Mouse (Mus musculus) frontal cortex, adult (tissue): Measurements from ENCODE around the gene Lgals3bp.

ENCODE experiments used
- ATAC-seq: cut with Nextera tagmentation; 2 replicates; pipeline ENCODE4 v1.9.2; 2017; ENCODE audit warnings: mild to moderate bottlenecking, moderate library complexity, mixed read lengths; ENCODE audit not compliant: low TSS enrichment

Lgals3bp gene

DNA sequence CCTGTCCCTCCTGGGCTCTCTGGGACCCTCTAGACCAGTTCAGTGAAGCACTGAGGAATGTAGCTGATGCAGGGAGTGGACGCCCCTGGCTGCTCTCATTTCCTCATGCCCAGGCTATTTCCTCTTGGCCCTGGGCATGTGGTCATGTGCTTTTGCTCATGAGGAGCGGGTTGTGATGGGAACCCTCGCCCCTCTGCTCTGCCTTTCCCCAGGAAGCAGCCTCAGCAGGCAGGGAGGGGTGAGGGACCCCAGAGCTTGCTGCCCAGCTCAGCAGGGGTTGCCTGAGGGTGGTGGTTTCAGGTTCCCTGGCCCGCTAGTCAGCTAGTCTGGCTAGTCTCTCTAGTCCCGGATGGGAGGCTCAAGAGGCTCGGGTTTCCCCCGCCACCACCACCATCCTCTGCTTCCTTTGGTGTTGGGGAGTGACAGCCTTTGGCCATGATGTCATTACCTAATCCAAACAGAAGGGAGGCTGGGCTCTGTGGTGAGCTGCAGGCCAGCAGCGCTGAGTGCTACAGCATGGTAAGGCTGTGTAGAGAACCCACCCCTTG lies 38.8 kb downstream of the Lgals3bp start:
- no peak for ATAC-seq

DNA sequence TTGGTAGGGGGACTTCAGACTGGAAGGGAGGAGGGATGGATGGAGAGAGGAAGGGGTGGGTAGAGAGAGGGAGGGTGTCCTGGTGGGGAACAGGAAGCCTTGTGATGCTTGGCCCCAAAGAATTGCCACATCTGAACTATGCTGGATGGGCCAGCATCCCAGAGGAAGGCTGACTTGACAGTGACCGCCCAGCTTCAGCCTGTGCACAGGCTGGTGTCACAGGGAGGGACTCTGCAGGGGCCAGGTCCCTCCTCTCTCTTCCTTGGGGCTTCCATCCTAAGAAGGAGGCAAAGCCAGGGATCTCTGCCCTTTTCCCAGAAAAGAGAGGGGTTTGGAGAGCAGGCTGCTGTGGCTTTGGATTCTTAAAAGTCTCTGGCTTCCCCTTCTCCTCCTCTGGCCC lies 39.4 kb downstream of the Lgals3bp start:
- no peak for ATAC-seq

DNA sequence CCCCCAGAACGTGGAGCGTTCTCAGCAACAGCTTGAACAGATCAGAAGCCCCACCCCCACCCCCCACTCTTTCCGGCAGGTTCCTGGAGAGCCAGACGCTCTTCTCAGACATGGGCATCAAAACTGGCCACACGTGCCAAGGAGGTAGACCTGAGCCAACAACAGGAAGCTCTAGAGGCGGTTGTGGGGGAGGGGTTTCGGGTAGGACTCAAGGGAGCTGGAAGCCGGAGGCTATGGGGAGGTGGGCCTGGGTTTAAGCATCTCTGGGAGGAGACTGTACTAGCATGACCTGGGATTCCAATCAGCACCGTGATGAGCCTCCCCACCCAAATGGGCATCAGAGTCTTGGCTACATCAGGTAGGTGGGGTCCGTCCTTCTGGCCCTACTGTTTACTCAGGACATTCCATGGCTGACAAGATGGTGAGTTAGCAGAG lies 41.0 kb downstream of the Lgals3bp start:
- ATAC-seq: no peak

DNA sequence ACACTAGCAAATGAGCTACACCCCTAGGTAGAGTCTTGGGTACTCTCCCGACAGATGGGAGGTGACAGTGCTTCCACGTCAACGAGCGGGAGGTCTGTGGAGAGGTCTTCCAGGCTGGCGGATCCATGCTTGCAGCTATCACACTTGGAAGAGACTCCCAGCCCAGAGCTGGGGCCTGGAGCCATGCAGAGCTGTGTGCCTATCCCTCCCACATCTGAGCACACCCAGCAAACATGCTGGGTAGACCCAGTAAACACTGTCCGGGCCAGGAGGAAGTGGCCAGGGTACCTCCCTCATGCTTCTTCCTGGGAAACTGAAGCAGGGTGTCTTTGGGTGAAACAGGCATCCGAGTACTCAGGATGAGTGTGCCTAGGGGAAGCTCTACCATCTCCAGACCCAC lies 41.4 kb downstream of the Lgals3bp start:
- ATAC-seq: no peak

DNA sequence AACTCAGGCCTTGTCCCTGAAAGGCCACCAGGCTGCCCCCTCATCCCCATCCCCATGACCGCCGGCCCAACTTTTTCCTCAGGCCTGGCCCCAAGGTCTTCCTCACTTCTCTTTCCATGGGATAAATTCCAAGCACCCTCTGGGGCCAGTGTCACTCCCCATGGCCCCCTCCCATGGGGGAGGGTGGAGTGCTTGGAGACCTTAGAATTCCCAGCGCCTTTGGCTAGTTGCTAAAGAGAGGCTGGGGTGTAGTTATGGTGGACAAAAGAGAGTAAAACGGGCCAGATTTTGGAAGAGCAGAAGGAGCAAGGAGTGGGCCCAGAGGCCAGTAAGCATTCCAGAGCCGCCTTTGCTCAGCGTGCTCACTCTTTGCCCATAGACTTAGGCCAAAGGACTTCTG lies 46.3 kb downstream of the Lgals3bp start, which contains the start of gene Timp2:
Gene Timp2, minus strand, starts transcription at position 101 of the 400 bp plus-strand sequence.
- no peak for ATAC-seq

DNA sequence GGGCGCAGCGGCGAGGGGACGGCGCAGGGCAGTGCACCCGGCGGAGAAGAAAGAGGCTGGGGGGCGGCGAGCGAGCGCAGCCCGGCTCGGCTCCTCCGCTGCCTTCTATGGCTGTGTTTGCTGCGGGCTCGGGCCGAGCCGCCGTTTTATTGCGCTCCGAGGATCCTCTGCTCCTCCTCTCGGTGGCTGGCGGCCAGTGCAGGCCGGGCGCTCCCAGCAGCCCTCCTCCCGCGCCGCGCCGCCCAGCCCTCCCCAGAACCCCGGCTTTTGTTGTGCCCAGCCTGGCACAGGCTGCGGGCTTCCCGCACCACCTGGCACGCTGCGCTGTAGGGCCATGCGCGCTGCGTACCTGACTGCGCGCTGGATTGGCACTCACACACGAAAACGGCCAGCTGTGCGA lies 46.7 kb downstream of the Lgals3bp start:
- ATAC-seq: peak; percentile 91

DNA sequence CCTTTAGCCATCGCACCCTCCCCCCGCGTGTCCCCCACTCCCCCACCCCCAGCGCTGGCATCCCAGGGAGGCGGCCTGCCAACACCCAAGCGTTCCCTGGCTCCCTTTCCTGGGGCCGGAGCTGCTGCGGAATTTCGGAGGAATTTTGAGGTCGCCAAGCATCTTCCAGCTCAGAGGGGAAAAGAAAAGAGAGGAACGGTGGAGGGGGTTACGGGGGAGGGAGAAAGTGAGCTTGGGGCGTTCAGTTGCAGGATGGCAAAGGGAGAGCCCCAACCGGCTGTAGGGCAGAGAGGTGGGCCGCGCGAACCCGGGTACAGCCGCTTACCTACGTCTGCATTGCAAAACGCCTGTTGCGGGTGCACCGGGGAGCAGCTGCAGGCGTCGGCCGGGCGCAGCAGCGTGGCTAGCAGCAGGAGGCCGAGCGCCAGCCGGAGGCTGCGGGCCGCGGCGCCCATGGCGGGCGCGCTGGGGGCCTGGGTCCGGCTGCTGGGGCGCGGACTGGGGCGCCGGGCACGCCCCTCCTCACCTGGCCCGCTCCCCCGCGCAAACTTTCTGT lies 47.2 kb downstream of the Lgals3bp start:
- ATAC-seq: 0 out of 2 replicates have a peak, but pooled peaks have one; percentile 22

DNA sequence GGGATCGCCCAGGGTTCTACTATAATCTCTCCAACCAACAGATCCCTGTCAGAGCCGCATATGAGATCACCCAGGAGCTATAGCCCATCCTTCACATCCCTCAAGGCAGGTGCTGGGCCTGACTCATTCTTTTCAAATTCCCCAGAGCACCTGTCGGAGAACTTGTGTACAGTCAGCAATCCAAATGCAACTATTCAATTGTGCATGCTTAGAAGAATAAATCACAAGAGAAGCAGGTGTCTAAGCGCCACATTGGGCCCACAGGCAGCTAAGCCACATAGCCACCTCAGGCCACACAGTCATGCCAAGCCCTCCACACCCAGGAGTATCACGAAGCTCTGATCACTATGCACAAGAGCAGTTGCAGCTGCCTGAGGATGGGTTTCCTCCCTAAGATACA lies 52.4 kb downstream of the Lgals3bp start:
- ATAC-seq: no peak

DNA sequence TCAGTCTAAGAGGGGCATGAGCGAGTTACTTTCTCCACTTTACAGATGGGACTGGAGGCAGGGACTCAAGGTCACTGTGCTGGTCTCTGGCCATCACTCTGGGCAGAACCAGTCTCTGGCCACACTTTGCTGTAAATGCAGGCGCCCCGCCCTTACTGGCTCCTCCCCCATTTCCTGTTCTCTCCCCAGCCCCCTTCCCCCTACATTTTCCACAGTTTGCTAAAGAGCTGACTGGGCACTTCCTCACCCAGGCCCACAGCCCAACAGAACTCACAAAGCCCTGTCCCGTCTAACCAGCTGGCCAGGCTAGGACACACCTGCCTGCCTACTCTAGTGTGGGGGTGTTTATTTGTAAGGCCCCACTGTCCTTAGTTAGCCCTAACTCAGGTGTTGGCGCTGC lies 53.0 kb downstream of the Lgals3bp start:
- ATAC-seq: no peak

DNA sequence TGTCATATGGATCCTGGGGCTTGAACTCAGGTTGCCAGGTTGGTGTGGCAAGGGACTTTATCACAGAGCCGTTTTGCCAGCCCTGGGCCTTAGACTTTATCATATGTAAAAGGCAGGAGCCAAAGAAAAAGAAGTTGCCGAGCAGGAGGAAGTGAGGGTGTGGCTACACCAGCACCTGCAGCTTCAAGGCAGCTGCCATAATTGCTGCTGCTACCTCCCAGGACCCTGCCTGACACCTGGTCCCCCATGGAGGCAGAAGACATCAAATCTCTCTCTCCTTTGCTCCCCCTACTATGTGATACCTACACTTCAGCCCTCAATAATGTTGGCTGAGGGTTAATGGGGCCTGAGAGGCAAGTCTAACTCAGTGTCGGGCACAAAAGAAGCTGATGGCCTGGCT lies 53.5 kb downstream of the Lgals3bp start:
- ATAC-seq: no peak

DNA sequence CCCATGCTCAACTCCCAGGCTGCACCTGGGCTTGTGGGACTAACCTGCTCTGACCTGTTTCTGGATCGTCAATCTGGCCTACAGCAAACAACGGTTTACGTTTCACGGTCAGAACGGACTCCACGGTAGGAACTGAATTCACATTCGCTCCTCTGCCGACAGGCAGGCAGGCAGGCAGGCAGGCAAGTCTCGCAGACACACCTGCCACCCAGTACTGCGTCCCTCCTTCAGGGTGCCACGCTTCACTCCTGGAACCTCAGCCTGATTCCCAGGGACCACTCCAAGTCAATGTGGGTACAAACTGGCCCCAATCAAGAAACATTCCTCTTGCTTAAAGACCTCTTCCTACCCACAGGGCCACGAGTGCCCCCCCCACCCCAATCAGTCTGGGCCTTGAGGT lies 54.0 kb downstream of the Lgals3bp start:
- ATAC-seq: no peak

DNA sequence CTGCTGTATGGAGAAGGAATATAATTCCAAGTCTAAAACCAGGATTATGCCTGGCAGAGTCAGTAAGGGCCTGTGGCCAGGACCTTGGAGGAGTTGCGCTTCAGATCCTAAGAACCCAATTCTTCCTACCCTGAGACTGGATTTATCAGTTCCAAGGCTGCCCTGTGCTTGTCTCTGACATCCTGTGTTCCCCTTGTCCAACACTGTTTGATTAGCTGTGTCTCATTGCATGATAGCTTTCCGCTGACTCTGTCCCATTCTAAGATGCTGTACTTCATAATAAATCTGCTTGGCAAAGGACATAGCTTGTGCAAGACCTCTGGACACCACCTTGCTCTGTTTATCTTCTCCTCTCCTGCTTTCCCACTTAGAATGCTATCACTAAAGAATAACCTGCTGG lies 54.5 kb downstream of the Lgals3bp start:
- ATAC-seq: no peak

DNA sequence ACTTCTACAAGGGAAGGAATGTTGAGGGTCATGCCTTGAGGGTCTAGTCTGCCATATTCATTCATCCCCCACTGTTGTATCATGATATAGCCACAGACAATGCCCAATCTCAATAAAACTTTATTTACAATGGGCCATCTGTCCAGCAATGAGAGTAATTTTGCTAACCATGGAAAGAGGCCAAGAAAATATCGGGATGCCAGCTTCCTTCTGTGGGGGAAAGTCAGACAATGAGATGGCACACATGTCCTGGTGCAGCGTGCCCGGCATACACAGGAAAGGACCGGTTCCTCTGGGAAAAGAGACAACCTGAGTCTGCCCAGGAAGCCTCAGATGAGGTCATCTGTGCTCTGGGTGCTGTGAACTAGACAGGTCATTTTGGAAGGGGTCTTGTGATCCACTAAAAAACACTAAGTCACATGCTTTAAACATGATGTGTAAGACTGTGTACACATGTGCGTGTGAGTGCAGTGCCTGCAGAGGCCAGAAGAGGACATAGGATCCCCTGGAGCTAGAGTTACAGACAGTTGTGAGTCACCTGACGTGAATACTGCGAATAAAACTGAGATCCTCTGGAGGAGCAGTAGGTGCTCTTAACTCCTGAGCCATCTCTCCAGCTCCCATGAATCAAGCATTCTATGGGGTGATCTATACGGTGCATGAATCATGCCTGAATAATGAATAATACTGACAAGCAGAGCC lies 55.3 kb downstream of the Lgals3bp start:
- ATAC-seq: no peak

DNA sequence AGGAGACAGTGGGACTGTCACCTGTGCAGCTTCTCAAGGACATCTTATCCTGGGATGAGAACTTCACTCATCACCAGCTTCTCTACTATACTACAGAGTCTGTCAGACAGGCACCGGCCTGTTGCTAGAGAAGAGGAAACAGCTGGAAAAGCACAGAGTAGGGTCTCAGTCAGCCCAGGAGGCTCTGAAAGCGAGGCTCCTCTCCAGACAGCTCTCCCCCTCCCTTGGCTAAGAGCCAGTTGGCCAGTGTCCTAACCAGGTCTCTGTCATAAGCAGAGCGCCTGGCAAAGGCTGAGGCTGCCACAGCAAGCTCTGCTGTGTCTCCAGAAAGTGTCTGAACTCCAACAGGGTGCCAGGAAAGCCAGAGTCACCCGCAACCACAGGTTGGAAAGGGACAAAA lies 56.2 kb downstream of the Lgals3bp start:
- ATAC-seq: no peak

DNA sequence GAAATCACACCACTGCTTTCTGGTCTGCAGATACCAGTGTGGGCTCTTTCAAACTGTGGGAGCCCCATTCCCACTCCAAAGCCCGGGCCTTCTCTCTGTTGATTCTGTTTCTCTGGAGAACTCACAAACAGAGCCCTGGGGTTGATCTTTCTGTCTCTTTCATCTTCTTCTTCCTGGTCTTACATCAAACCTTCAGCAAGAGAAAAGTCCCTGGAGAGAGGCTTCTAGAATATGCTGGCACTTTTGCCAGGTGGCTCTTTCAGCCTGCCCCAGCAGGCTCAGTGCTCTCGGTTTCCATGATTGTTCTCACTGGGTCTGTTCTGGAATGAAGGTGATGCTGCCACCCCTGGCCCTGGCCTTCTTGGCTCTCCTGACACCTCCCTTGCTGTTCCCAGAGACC lies 58.3 kb downstream of the Lgals3bp start:
- ATAC-seq: no peak
